Mouse (Mus musculus) naive thymus-derived CD4-positive, alpha-beta T cell, adult 2 months (primary cell): ENCODE data around the gene Gm3727.
"Not testable (repeated sequence)": the region's sequence is repeated elsewhere in the genome, so short reads cannot be mapped to it uniquely, and the experiment has no call there.

ENCODE experiments used
- DNase-seq: peaks from one replicate; pipeline ENCODE4 v3.0.0-alpha.2; 2011; ENCODE audit warnings: low read depth

Gm3727 gene

GRCm38 (mm10) chr14:7264614-7265013, at the start of gene Gm3727:
TSS of gene Gm3727 (minus strand) at chr14:7264714.
- DNase-seq = not testable (repeated sequence)

GRCm38 (mm10) chr14:7243498-7243897, 21.0 kb downstream of the Gm3727 start:
- peak; percentile 1 for DNase-seq
